Mouse (Mus musculus) lung, embryonic 16.5 days (tissue): ENCODE data around the gene BC048679. TPM values are rescaled to one million over a fixed set of nuclear protein-coding genes. Genes with fewer than 3 reads are reported as not detected.

Source experiments
- ATAC-seq: fragments of 200-750 bp; cut with Nextera tagmentation; 2 replicates; pipeline ENCODE4 v1.8.0; 2017; ENCODE audit warnings: low read depth, mild to moderate bottlenecking, moderate library complexity
- H3K27ac ChIP-seq: fragments of 300-500 bp; sonication (generic); 2 replicates; pipeline ENCODE4 v1.5.1; 2014; ENCODE audit warnings: mild to moderate bottlenecking, control low read depth, low read length
- H3K27me3 ChIP-seq: fragments of 300-500 bp; sonication (generic); 2 replicates; pipeline ENCODE4 v1.6.1; 2014; ENCODE audit warnings: low read depth, low read length, mixed read lengths; ENCODE audit not compliant: control insufficient read depth, insufficient read depth
- H3K36me3 ChIP-seq: fragments of 300-500 bp; sonication (generic); 2 replicates; pipeline ENCODE4 v1.6.1; 2014; ENCODE audit warnings: low read length; ENCODE audit not compliant: control insufficient read depth, insufficient read depth
- H3K4me1 ChIP-seq: fragments of 300-500 bp; sonication (generic); replicated peaks from 2 replicates; pipeline ENCODE4 v1.6.1; 2014; ENCODE audit warnings: low read length, mixed read lengths; ENCODE audit not compliant: control insufficient read depth, insufficient read depth
- H3K4me2 ChIP-seq: fragments of 300-500 bp; sonication (generic); 2 replicates; pipeline ENCODE4 v1.6.1; 2014; ENCODE audit warnings: low read depth, low read length, control low read depth
- H3K4me3 ChIP-seq: fragments of 300-500 bp; sonication (generic); 2 replicates; pipeline ENCODE4 v1.5.1; 2014; ENCODE audit warnings: mild to moderate bottlenecking, low read length, control low read depth
- H3K9ac ChIP-seq: fragments of 300-500 bp; sonication (generic); 2 replicates; pipeline ENCODE4 v1.6.1; 2014; ENCODE audit warnings: low read length, control low read depth
- H3K9me3 ChIP-seq: fragments of 300-500 bp; sonication (generic); 2 replicates; pipeline ENCODE4 v1.6.1; 2016; ENCODE audit warnings: low read length; ENCODE audit not compliant: control insufficient read depth
- WGBS: fragments of 180-500 bp; shearing (Covaris S2); extraction: QIAGEN DNeasy Blood & Tissue Kit; methylation state at CpG from one replicate; pipeline ENCODE4 v1.1.7; 2014; 5-methylcytosine and 5-hydroxymethylcytosine counted together
- polyA plus RNA-seq: library from polyadenylated mRNA; unstranded; fragments of >200 nt; fragmentation: Nextera tagmentation; extraction: Ambion mirVana; gene quantifications from 2 replicates; pipeline ENCODE4 v1.2.1, GENCODE M21; 2015

BC048679 gene
- polyA plus RNA-seq, 1 experiment from 2014 or later: not detected

- Histone ChIP-seq H3K9ac (peak overlapping the region; percentile 85), H3K27ac (peak overlapping the region; percentile 94), H3K9me3 (no peaks in the 10 kb centered on the region), H3K27me3 (no peaks in the 10 kb centered on the region), H3K36me3 (peaks cover 8% of the 10 kb centered on the region), H3K4me1 (peaks cover 8% of the 10 kb centered on the region), H3K4me3 (peak overlapping the region; percentile 67), H3K4me2 (peak overlapping the region; percentile 76)
- 0 out of 2 replicates have a peak, but pooled peaks have one; percentile 14 for ATAC-seq
- WGBS: 4% methylated on average over 13 of the region's 13 CpGs
Measured at GRCm38 (mm10) chr7:81523663-81524017, 25.6 kb upstream of the BC048679 start.

DNA sequence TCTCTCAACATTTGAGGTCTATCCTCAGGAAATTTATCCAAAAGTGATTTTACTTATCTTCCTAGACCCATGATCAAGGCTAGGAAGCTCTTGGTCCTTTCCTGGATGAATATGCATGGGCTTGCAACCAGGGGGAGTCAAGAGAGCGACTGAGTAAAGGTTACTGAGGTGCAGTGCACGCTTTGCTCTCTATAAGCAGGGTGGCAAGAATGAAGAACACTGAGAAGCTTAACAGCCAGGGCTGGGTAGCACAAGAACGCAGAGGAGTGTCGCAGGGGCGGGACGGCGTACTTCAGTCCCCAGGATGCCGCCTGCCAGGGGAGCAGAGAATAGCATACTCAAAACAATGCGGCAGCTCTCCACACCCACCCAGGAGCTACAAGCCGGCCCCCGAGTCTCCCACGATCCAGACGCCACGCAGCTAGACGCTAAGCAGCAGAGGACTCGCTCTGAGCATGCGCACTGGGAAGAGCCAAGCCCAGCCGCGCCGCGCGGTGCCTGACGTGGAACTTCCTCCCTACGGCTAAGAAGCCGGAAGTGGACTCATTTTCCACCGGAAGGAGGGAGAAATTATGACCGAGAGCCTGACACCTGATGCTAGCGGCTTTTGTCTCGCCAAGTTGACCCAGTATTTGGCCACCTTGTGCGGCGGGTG lies 25.1 kb upstream of the BC048679 start:
- H3K4me1 ChIP-seq: peaks cover 8% of the 10 kb centered on the region
- peak overlapping the region; percentile 85 for H3K9ac ChIP-seq
- H3K4me2 ChIP-seq: peak overlapping the region; percentile 76
- no peaks in the 10 kb centered on the region for H3K27me3 ChIP-seq
- peak overlapping the region; percentile 94 for H3K27ac ChIP-seq
- peak overlapping the region; percentile 67 for H3K4me3 ChIP-seq
- H3K36me3 ChIP-seq: peaks cover 8% of the 10 kb centered on the region
- no peaks in the 10 kb centered on the region for H3K9me3 ChIP-seq
- ATAC-seq: peak; percentile 98
- WGBS: under 1% methylated on average over 31 of the region's 31 CpGs

DNA sequence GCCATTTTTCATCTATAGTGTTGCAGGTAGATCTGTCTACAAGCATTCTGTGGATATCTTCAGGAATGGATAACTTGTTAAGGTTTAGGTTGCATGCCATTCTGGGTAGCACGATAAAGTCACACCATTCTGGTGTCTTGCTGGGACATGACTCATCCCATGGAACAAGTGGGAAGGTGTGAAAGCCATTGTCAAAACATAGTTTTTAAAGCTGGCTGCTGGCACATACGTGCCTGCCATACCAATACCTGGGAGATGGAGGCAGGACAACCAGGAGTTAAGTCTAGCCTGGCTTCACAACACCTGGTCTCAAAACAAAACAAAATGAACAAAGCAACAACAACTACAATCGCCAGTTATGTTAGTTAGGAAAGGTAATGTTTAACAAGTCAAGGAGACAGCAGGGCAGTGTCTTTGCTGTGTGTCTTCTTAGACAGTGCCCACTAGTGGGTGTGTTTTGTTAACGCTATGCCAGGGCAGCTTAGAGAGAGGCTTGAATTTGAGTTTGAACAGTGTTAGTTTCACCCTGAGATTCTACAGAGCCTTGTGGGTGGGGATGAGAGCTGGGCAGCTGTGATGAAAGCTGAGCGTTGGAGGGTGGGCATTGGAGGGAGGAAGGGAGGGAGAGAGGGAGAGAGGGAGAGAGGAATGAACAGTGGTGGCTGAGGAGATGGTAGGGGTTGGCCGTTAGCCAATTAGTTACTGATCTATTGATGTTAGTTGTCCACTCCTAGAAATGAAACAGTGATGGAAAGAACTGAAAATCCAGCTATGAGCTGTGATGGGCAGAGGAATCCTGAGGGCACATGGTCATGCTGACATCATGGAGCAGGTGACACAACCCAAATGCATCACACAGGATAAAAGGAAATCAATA lies 18.3 kb upstream of the BC048679 start:
- Histone ChIP-seq H3K27me3 (no peaks in the 10 kb centered on the region), H3K9me3 (no peaks in the 10 kb centered on the region), H3K9ac (no peak overlapping the region), H3K27ac (no peak overlapping the region), H3K4me3 (no peak overlapping the region), H3K4me1 (no peaks in the 10 kb centered on the region), H3K36me3 (no peaks in the 10 kb centered on the region), H3K4me2 (no peak overlapping the region)
- 57% methylated on average over 6 of the region's 6 CpGs for WGBS
- ATAC-seq: no peak

- 36% methylated on average over 13 of the region's 13 CpGs for WGBS
- Histone ChIP-seq H3K4me1 (no peaks in the 10 kb centered on the region), H3K4me3 (no peak overlapping the region), H3K27me3 (no peaks in the 10 kb centered on the region), H3K27ac (no peak overlapping the region), H3K36me3 (no peaks in the 10 kb centered on the region), H3K4me2 (no peak overlapping the region), H3K9ac (no peak overlapping the region), H3K9me3 (no peaks in the 10 kb centered on the region)
- no peak for ATAC-seq
Measured at GRCm38 (mm10) chr7:81514906-81515590, 17.0 kb upstream of the BC048679 start.

- Histone ChIP-seq H3K4me3 (no peak overlapping the region), H3K9ac (no peak overlapping the region), H3K27me3 (peaks cover 2% of the 10 kb centered on the region; the same call in 1 of the 2 replicates), H3K36me3 (no peaks in the 10 kb centered on the region), H3K4me2 (no peak overlapping the region), H3K4me1 (no peaks in the 10 kb centered on the region), H3K9me3 (no peaks in the 10 kb centered on the region), H3K27ac (no peak overlapping the region)
- WGBS: 37% methylated on average over 2 of the region's 2 CpGs
- no peak for ATAC-seq
Measured at GRCm38 (mm10) chr7:81501050-81501449, 3.0 kb upstream of the BC048679 start.

- Histone ChIP-seq H3K4me1 (peaks cover 3% of the 10 kb centered on the region; the same call in 1 of the 2 replicates), H3K4me2 (no peak overlapping the region), H3K27me3 (peaks cover 15% of the 10 kb centered on the region), H3K9me3 (no peaks in the 10 kb centered on the region), H3K36me3 (no peaks in the 10 kb centered on the region), H3K27ac (no peak overlapping the region), H3K4me3 (no peak overlapping the region), H3K9ac (no peak overlapping the region)
- 12% methylated on average over 6 of the region's 6 CpGs for WGBS
- no peak for ATAC-seq
Measured at GRCm38 (mm10) chr7:81497171-81497570, 910 bp downstream of the BC048679 start.

DNA sequence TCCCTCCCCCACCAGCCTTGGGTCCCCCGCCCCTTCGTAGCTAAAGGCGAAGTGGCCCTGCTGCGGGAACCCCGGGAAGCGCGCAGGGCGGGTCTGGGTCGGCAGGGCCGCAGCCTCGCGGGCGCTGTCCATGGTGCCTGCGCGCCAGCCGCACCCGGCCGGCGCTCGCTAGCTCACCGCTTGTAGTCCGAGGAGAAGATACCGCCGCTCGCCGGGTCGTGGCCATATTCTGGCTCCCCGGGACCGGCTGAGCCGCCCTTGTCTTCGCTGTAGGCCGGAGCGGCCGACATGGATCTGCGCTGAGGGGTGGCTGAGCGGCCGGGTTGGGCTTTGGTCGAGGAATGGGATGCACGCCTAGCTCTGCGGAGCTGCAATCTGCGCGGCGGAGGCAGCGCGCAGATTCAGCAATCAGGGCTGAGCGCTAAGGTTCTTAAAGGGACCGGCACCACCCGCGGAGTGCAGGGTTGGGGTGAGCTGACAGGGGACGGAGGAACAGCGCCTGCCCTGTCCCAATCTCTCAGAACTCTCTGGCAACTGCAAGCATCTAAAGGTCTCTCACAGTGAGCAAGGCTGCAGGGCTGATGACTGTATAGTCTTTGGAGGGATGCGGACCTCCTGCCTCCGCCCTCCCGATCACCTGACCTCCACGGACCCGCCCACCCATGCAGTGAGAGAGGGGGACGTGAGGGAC lies 4.6 kb downstream of the BC048679 start, which contains the start of gene Ap3b2:
Gene Ap3b2, minus strand, starts transcription at position 595 of the 691 bp plus-strand sequence.
- Histone ChIP-seq H3K27ac (no peak within 1 kb of the TSS), H3K4me3 (peak within 1 kb of the TSS; percentile 48), H3K27me3 (peaks cover 17% of the 10 kb centered on the region), H3K4me2 (peak within 1 kb of the TSS; percentile 71), H3K9me3 (no peaks in the 10 kb centered on the region), H3K4me1 (peaks cover 3% of the 10 kb centered on the region; the same call in 1 of the 2 replicates), H3K9ac (no peak within 1 kb of the TSS), H3K36me3 (no peaks in the 10 kb centered on the region)
- under 1% methylated on average over 57 of the region's 57 CpGs for WGBS
- peak; percentile 80 for ATAC-seq

GRCm38 (mm10) chr7:81492628-81493027 lies 5.5 kb downstream of the BC048679 start:
- Histone ChIP-seq H3K4me3 (no peak overlapping the region), H3K36me3 (no peaks in the 10 kb centered on the region), H3K9ac (no peak overlapping the region), H3K9me3 (no peaks in the 10 kb centered on the region), H3K4me1 (peaks cover 3% of the 10 kb centered on the region; the same call in 1 of the 2 replicates), H3K27me3 (peaks cover 16% of the 10 kb centered on the region), H3K4me2 (no peak overlapping the region), H3K27ac (no peak overlapping the region)
- ATAC-seq: no peak
- WGBS: 52% methylated on average over 9 of the region's 9 CpGs
